Mouse (Mus musculus) stomach, postnatal 0 days (tissue): ENCODE results near the gene Ifnk. TPM values are rescaled to one million over a fixed set of nuclear protein-coding genes. Genes with fewer than 3 reads are reported as not detected.
A peak's percentile ranks its signal among the peaks of the same experiment; 100 is the strongest.

Experiments
- ATAC-seq: fragments of 200-750 bp; cut with Nextera tagmentation; 2 replicates; pipeline ENCODE4 v1.8.0; 2017; ENCODE audit not compliant: low FRiP score, low TSS enrichment
- DNase-seq: peaks from one replicate; pipeline ENCODE4 v3.0.0-alpha.2; 2016; ENCODE audit warnings: low spot score
- H3K27ac ChIP-seq: fragments of 300-500 bp; sonication (generic); replicated peaks from 2 replicates; pipeline ENCODE4 v1.5.1; 2014; ENCODE audit warnings: mild to moderate bottlenecking, control low read depth
- H3K27me3 ChIP-seq: fragments of 300-500 bp; sonication (generic); 2 replicates; pipeline ENCODE4 v1.6.1; 2014; ENCODE audit warnings: low read length; ENCODE audit not compliant: control insufficient read depth, insufficient read depth
- H3K36me3 ChIP-seq: fragments of 300-500 bp; sonication (generic); 2 replicates; pipeline ENCODE4 v1.6.1; 2014; ENCODE audit warnings: low read length, mixed read lengths; ENCODE audit not compliant: control insufficient read depth, insufficient read depth
- H3K4me1 ChIP-seq: fragments of 300-500 bp; sonication (generic); replicated peaks from 2 replicates; pipeline ENCODE4 v1.6.1; 2014; ENCODE audit warnings: antibody characterized with exemption; ENCODE audit not compliant: control insufficient read depth, insufficient read depth
- H3K4me2 ChIP-seq: fragments of 300-500 bp; sonication (generic); replicated peaks from 2 replicates; pipeline ENCODE4 v1.6.1; 2014; ENCODE audit warnings: low read depth, mild to moderate bottlenecking, control low read depth, moderate library complexity
- H3K4me3 ChIP-seq: fragments of 300-500 bp; sonication (generic); 2 replicates; pipeline ENCODE4 v1.5.1; 2014; ENCODE audit warnings: low read depth, low read length, control low read depth
- H3K9ac ChIP-seq: fragments of 300-500 bp; sonication (generic); 2 replicates; pipeline ENCODE4 v1.6.1; 2014; ENCODE audit warnings: mild to moderate bottlenecking, low read length, control low read depth, mixed read lengths
- H3K9me3 ChIP-seq: fragments of 300-500 bp; sonication (generic); 2 replicates; pipeline ENCODE4 v1.6.1; 2016; ENCODE audit warnings: low read length; ENCODE audit not compliant: control insufficient read depth
- CTCF ChIP-seq: IDR thresholded peaks from 2 replicates; pipeline ENCODE4 v1.5.1; 2016; ENCODE audit warnings: antibody characterized with exemption, low read depth, mild to moderate bottlenecking, moderate library complexity
- EP300 ChIP-seq: optimal IDR thresholded peaks from 2 replicates; pipeline ENCODE3; 2016; ENCODE audit warnings: antibody characterized with exemption
- WGBS: fragments of 180-500 bp; shearing (Covaris S2); extraction: QIAGEN DNeasy Blood & Tissue Kit; methylation state at CpG from one replicate; pipeline ENCODE4 v1.1.7; 2014; 5-methylcytosine and 5-hydroxymethylcytosine counted together
- polyA plus RNA-seq: library from polyadenylated mRNA; unstranded; fragments of >200 nt; fragmentation: Nextera tagmentation; extraction: Ambion mirVana; gene quantifications from 2 replicates; pipeline ENCODE4 v1.2.1, GENCODE M21; 2015

Gene Ifnk
- polyA plus RNA-seq, 1 experiment from 2014 or later: 0.16 TPM

DNA sequence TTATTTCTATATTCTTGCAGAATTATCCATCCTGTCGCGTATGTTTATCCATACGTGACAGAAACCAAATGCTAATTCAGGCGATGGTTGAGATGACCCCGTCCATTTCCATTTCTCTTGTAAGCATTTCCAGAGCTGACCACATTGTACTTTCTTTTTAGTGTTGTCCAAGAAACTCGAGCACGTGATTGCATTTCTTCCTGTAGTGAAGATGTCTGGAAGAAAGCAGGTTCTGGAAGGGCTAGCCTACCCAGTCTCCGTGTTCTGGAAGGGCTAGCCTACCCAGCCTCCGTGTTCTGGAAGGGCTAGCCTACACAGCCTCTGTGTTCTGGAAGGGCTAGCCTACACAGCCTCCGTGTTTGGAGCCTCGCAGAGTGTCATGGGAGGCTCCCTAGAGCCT is 27.8 kb upstream of the Ifnk start:
- 48% methylated on average over 11 of the region's 11 CpGs for WGBS
- ATAC-seq: no peak; the same call in 1 of the 2 replicates

DNA sequence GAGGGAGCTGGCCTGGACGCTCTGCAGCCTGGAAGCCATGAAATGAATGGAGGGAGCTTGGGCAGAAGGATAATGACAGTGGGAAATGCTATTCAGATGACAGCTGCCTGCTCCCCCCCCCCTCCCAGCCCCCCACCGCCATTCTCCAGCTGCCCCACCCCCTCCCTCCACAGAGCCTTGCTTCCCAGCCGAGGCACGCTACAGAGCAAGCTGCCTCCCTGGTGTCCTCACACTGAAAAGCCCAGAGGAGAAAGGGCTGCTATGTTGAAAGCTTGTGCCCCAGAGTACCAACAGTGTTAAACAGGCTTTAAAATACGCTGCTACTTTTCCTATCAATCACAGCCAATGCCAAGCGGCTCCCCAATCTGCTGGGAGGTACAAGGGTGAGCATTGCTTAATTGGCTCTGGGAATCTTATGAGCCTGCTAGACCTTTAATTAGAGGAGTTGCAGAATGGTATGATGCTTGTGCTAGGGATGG is 26.5 kb upstream of the Ifnk start:
- Histone ChIP-seq H3K4me1 (peaks cover 2% of the 10 kb centered on the region), H3K9ac (no peak overlapping the region), H3K9me3 (no peaks in the 10 kb centered on the region), H3K4me3 (no peak overlapping the region), H3K27me3 (no peaks in the 10 kb centered on the region), H3K36me3 (no peaks in the 10 kb centered on the region), H3K4me2 (no peak overlapping the region), H3K27ac (no peak overlapping the region)
- 25% methylated on average over 6 of the region's 6 CpGs for WGBS
- no peak for TF ChIP-seq EP300
- TF ChIP-seq CTCF: no peak
- DNase-seq: no peak
- peak; percentile 31; the same call in 1 of the 2 replicates for ATAC-seq

More for the DNA sequence above, 27.8 kb upstream of the Ifnk start:
- no peaks in the 10 kb centered on the region for H3K36me3 ChIP-seq
- no peak overlapping the region for H3K9ac ChIP-seq
- H3K4me2 ChIP-seq: peak overlapping the region; percentile 14; the same call in 1 of the 2 replicates
- H3K27me3 ChIP-seq: no peaks in the 10 kb centered on the region
- H3K4me1 ChIP-seq: peaks cover 2% of the 10 kb centered on the region
- H3K4me3 ChIP-seq: 0 out of 2 replicates have a peak overlapping the region, but pooled peaks have one; percentile 6
- DNase-seq: no peak
- H3K27ac ChIP-seq: peak overlapping the region; percentile 61; the same call in 1 of the 2 replicates
- TF ChIP-seq EP300: no peak
- no peak for TF ChIP-seq CTCF
- no peaks in the 10 kb centered on the region for H3K9me3 ChIP-seq

DNA sequence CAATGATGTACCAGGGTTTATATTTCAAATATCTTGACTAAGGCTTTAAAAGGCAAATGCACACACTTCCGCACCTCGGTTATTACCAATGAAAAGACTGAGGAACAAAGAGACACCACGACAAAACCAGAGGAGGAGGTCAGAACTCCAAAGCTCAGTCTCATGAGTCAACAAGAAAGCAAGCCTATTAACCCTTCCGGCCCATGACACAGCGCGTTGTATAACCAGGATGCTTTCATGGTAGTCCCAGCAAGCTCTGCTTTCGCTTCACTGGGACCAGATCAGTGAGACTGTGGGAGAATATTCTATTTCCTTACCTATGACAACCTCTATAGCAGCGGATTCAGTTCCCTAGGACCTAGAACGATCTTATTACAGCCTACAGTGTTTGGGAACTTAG is 25.1 kb upstream of the Ifnk start:
- Histone ChIP-seq H3K4me1 (peaks cover 2% of the 10 kb centered on the region), H3K27me3 (no peaks in the 10 kb centered on the region), H3K9me3 (no peaks in the 10 kb centered on the region), H3K4me3 (no peak overlapping the region), H3K9ac (no peak overlapping the region), H3K4me2 (no peak overlapping the region), H3K36me3 (no peaks in the 10 kb centered on the region), H3K27ac (no peak overlapping the region)
- no peak for TF ChIP-seq CTCF
- no peak for TF ChIP-seq EP300
- ATAC-seq: no peak
- DNase-seq: no peak
- 64% methylated on average over 9 of the region's 9 CpGs for WGBS

DNA sequence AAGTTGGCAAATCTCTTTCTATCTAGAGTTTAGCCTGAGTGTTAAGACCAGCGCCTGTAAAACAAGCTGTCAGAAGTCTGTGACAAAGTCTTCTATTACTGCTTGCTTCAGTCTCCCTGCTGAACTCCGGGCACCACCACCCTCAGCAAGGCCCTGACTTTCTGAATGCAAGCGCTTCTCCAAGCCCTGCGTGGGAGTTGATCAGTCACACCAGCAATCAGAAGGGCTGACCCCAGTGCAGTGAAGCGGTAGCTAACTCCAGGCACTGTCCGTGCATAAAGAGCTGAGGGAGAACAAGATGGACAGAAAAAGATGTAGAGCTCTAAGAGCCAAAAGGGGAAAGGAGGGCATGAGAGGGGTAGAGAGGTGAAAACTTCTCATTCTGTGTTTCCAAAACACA is 24.1 kb upstream of the Ifnk start:
- Histone ChIP-seq H3K27ac (no peak overlapping the region), H3K4me1 (peaks cover 2% of the 10 kb centered on the region), H3K4me3 (no peak overlapping the region), H3K4me2 (no peak overlapping the region), H3K9me3 (no peaks in the 10 kb centered on the region), H3K27me3 (no peaks in the 10 kb centered on the region), H3K36me3 (no peaks in the 10 kb centered on the region), H3K9ac (no peak overlapping the region)
- DNase-seq (no peak), ATAC-seq (no peak)
- 49% methylated on average over 6 of the region's 6 CpGs for WGBS
- TF ChIP-seq CTCF (no peak), EP300 (no peak)

DNA sequence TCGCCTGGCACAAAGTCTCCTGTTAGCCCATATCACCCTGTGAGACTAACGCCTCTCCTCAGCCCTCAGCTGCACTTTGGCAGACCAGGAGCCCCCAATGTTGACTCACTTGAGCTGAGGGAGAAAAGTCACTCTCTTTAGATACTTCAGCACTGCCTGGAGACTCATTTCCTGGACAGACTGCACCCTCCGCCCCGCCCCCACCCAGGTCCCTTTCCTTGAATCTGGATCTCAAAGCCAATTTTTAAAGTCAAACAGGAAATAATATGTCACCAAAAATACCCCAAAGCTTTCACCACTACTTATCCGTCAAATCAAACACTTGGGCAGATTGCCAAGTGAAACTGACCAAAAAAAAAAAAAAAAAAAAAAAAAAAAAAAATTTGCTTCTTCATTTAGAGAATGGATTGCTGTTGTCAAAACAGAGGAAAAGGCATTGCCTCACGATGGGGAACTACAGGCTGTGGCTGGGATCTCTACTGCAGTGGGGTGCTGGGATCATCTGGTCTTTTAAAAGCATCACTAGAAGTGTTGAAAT is 21.4 kb upstream of the Ifnk start:
- H3K27ac ChIP-seq: 0 out of 2 replicates have a peak overlapping the region, but pooled peaks have one; percentile 45
- H3K4me2 ChIP-seq: no peak overlapping the region
- no peaks in the 10 kb centered on the region for H3K27me3 ChIP-seq
- H3K4me1 ChIP-seq: no peaks in the 10 kb centered on the region
- 26% methylated on average over 6 of the region's 6 CpGs for WGBS
- no peaks in the 10 kb centered on the region for H3K9me3 ChIP-seq
- TF ChIP-seq EP300: no peak
- TF ChIP-seq CTCF: no peak
- H3K4me3 ChIP-seq: no peak overlapping the region
- no peak overlapping the region for H3K9ac ChIP-seq
- peak; percentile 44; the same call in 1 of the 2 replicates for ATAC-seq
- no peak for DNase-seq
- no peaks in the 10 kb centered on the region for H3K36me3 ChIP-seq

DNA sequence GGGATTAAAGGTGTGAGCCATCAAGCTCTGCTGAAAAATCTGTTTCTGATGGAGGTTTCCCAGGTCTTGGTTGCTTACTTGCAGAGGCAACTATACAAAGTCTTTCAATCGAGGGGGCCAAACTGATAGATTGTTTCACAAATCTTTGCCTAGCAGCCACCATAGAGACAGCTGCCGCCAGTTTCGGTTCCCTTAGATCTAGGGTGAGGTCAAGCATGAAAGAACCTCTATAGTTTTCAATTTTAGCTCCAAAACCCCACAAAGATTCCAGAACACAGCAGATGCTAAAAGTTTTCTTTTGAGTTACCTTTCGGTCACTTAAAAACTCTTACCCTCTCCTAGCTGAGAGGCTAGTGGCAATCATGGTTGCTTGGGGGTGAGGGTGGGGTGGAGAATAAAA is 20.3 kb upstream of the Ifnk start:
- H3K27me3 ChIP-seq: no peaks in the 10 kb centered on the region
- TF ChIP-seq CTCF (no peak), EP300 (no peak)
- no peak overlapping the region for H3K4me3 ChIP-seq
- no peaks in the 10 kb centered on the region for H3K9me3 ChIP-seq
- no peak for ATAC-seq
- WGBS: 90% methylated on average over 4 of the region's 4 CpGs
- no peak overlapping the region for H3K4me2 ChIP-seq
- H3K27ac ChIP-seq: no peak overlapping the region
- no peaks in the 10 kb centered on the region for H3K4me1 ChIP-seq
- H3K36me3 ChIP-seq: no peaks in the 10 kb centered on the region
- no peak for DNase-seq
- no peak overlapping the region for H3K9ac ChIP-seq
